Mouse (Mus musculus) stomach, postnatal 0 days (tissue): ENCODE results near the gene Rictor. TPM values are rescaled to one million over a fixed set of nuclear protein-coding genes. Genes with fewer than 3 reads are reported as not detected.

ENCODE experiments used
- ATAC-seq: fragments of 200-750 bp; cut with Nextera tagmentation; 2 replicates; pipeline ENCODE4 v1.8.0; 2017; ENCODE audit not compliant: low FRiP score, low TSS enrichment
- DNase-seq: peaks from one replicate; pipeline ENCODE4 v3.0.0-alpha.2; 2016; ENCODE audit warnings: low spot score
- H3K27ac ChIP-seq: fragments of 300-500 bp; sonication (generic); replicated peaks from 2 replicates; pipeline ENCODE4 v1.5.1; 2014; ENCODE audit warnings: mild to moderate bottlenecking, control low read depth
- H3K27me3 ChIP-seq: fragments of 300-500 bp; sonication (generic); 2 replicates; pipeline ENCODE4 v1.6.1; 2014; ENCODE audit warnings: low read length; ENCODE audit not compliant: control insufficient read depth, insufficient read depth
- H3K36me3 ChIP-seq: fragments of 300-500 bp; sonication (generic); 2 replicates; pipeline ENCODE4 v1.6.1; 2014; ENCODE audit warnings: low read length, mixed read lengths; ENCODE audit not compliant: control insufficient read depth, insufficient read depth
- H3K4me1 ChIP-seq: fragments of 300-500 bp; sonication (generic); replicated peaks from 2 replicates; pipeline ENCODE4 v1.6.1; 2014; ENCODE audit warnings: antibody characterized with exemption; ENCODE audit not compliant: control insufficient read depth, insufficient read depth
- H3K4me2 ChIP-seq: fragments of 300-500 bp; sonication (generic); replicated peaks from 2 replicates; pipeline ENCODE4 v1.6.1; 2014; ENCODE audit warnings: low read depth, mild to moderate bottlenecking, control low read depth, moderate library complexity
- H3K4me3 ChIP-seq: fragments of 300-500 bp; sonication (generic); 2 replicates; pipeline ENCODE4 v1.5.1; 2014; ENCODE audit warnings: low read depth, low read length, control low read depth
- H3K9ac ChIP-seq: fragments of 300-500 bp; sonication (generic); 2 replicates; pipeline ENCODE4 v1.6.1; 2014; ENCODE audit warnings: mild to moderate bottlenecking, low read length, control low read depth, mixed read lengths
- H3K9me3 ChIP-seq: fragments of 300-500 bp; sonication (generic); 2 replicates; pipeline ENCODE4 v1.6.1; 2016; ENCODE audit warnings: low read length; ENCODE audit not compliant: control insufficient read depth
- CTCF ChIP-seq: IDR thresholded peaks from 2 replicates; pipeline ENCODE4 v1.5.1; 2016; ENCODE audit warnings: antibody characterized with exemption, low read depth, mild to moderate bottlenecking, moderate library complexity
- EP300 ChIP-seq: optimal IDR thresholded peaks from 2 replicates; pipeline ENCODE3; 2016; ENCODE audit warnings: antibody characterized with exemption
- WGBS: fragments of 180-500 bp; shearing (Covaris S2); extraction: QIAGEN DNeasy Blood & Tissue Kit; methylation state at CpG from one replicate; pipeline ENCODE4 v1.1.7; 2014; 5-methylcytosine and 5-hydroxymethylcytosine counted together
- polyA plus RNA-seq: library from polyadenylated mRNA; unstranded; fragments of >200 nt; fragmentation: Nextera tagmentation; extraction: Ambion mirVana; gene quantifications from 2 replicates; pipeline ENCODE4 v1.2.1, GENCODE M21; 2015

The Rictor gene
- polyA plus RNA-seq, 1 experiment from 2014 or later: 18.1 TPM

GRCm38 (mm10) chr15:6702164-6702563, 6.0 kb upstream of the Rictor start:
- Histone ChIP-seq H3K36me3 (no peaks in the 10 kb centered on the region), H3K4me3 (no peak overlapping the region), H3K9me3 (no peaks in the 10 kb centered on the region), H3K27me3 (no peaks in the 10 kb centered on the region), H3K9ac (no peak overlapping the region), H3K4me1 (no peaks in the 10 kb centered on the region), H3K27ac (no peak overlapping the region), H3K4me2 (no peak overlapping the region)
- WGBS: 66% methylated on average over 2 of the region's 2 CpGs
- no peak for ATAC-seq
- DNase-seq: no peak
- TF ChIP-seq CTCF: peak; percentile 58
- TF ChIP-seq EP300: no peak

GRCm38 (mm10) chr15:6705351-6705901, 2.8 kb upstream of the Rictor start:
- no peak overlapping the region for H3K4me3 ChIP-seq
- no peak overlapping the region for H3K9ac ChIP-seq
- no peak overlapping the region for H3K4me2 ChIP-seq
- no peaks in the 10 kb centered on the region for H3K4me1 ChIP-seq
- H3K27ac ChIP-seq: no peak overlapping the region
- no peaks in the 10 kb centered on the region for H3K36me3 ChIP-seq
- TF ChIP-seq CTCF (no peak), EP300 (no peak)
- 53% methylated on average over 7 of the region's 7 CpGs for WGBS
- H3K9me3 ChIP-seq: no peaks in the 10 kb centered on the region
- H3K27me3 ChIP-seq: no peaks in the 10 kb centered on the region
- DNase-seq: no peak
- ATAC-seq: no peak

GRCm38 (mm10) chr15:6707551-6707935, 636 bp upstream of the Rictor start:
- Histone ChIP-seq H3K36me3 (no peaks in the 10 kb centered on the region), H3K4me2 (peak overlapping the region; percentile 74), H3K4me1 (no peaks in the 10 kb centered on the region; the same call in 1 of the 2 replicates), H3K27ac (peak overlapping the region; percentile 97), H3K4me3 (peak overlapping the region; percentile 88), H3K9me3 (no peaks in the 10 kb centered on the region), H3K27me3 (no peaks in the 10 kb centered on the region), H3K9ac (peak overlapping the region; percentile 99)
- DNase-seq (peak; percentile 77), ATAC-seq (peak; percentile 67)
- TF ChIP-seq CTCF (no peak), EP300 (no peak)
- 0% methylated on average over 42 of the region's 43 CpGs for WGBS

- peak; percentile 66 for DNase-seq
- H3K4me3 ChIP-seq: peak overlapping the region; percentile 88
- peaks cover 3% of the 10 kb centered on the region; the same call in 1 of the 2 replicates for H3K4me1 ChIP-seq
- H3K27ac ChIP-seq: peak overlapping the region; percentile 97
- no peaks in the 10 kb centered on the region for H3K9me3 ChIP-seq
- peak; percentile 75 for ATAC-seq
- no peaks in the 10 kb centered on the region for H3K27me3 ChIP-seq
- H3K4me2 ChIP-seq: peak overlapping the region; percentile 96
- no peak for TF ChIP-seq CTCF
- no peak for TF ChIP-seq EP300
- H3K36me3 ChIP-seq: no peaks in the 10 kb centered on the region
- peak overlapping the region; percentile 99 for H3K9ac ChIP-seq
- WGBS: under 1% methylated on average over 62 of the region's 89 CpGs
Observed at GRCm38 (mm10) chr15:6708526-6709441, 605 bp downstream of the Rictor start.

- Histone ChIP-seq H3K9me3 (no peaks in the 10 kb centered on the region), H3K36me3 (no peaks in the 10 kb centered on the region), H3K4me3 (peak overlapping the region; percentile 88), H3K4me2 (peak overlapping the region; percentile 96), H3K27me3 (no peaks in the 10 kb centered on the region), H3K4me1 (peaks cover 3% of the 10 kb centered on the region; the same call in 1 of the 2 replicates), H3K9ac (0 out of 2 replicates have a peak overlapping the region, but pooled peaks have one; percentile 99), H3K27ac (0 out of 2 replicates have a peak overlapping the region, but pooled peaks have one; percentile 97)
- no peak for ATAC-seq
- DNase-seq: no peak
- 26% methylated on average over 8 of the region's 8 CpGs for WGBS
- TF ChIP-seq EP300 (no peak), CTCF (no peak)
Observed at GRCm38 (mm10) chr15:6709618-6710017, 1.4 kb downstream of the Rictor start.
